Mouse (Mus musculus): ENCODE measurements around the gene BC030867. TPM values are rescaled to one million over a fixed set of nuclear protein-coding genes. Genes with fewer than 3 reads are reported as not detected.

The BC030867 gene
- total and polyA plus RNA-seq, 2 experiments from 2014 or later: 2.2 to 3.9 TPM

DNA sequence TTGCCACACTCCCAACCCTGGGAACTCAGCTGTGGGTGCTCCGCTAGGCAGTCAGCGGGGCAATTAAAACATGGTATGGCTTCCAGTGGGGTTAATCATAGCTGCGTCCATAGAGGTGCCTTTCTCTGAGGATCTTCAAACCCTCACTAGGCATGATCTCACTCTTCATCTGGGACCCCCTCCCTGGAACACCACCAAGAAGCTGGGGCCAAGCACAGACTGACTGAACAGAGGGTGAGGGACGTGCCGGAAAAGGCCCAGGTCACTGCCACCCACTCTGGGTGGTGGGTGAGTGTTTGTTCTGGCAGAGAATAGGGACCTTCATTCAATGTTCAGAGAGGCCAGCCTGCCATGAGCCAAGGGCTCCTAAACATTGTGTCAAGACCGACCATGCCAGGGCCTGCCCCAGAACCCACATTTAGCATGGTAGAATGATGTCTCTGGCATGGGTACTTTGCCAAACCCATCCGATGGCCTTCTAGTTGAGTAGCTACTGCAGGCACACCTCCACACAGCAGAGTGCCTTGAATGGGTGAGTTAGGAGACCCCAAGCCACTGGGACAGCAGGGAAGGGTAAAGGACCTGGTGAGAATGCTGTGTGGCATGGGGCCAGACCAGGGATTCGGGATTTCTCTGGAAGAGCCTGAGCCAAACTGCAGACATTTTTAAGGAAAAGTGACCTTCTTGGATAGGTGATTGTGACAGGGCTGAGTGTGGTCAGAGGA lies 18.1 kb downstream of the BC030867 start:
- no peak overlapping the region for H3K4me2 ChIP-seq (ENCODE audit: low read depth, low read length)
- 85% methylated on average over 8 of the region's 8 CpGs for WGBS
- H3K4me3 ChIP-seq (ENCODE audit: low read depth, low read length): no peak overlapping the region
- H3K4me1 ChIP-seq (ENCODE audit: control insufficient read depth, insufficient read depth): no peaks in the 10 kb centered on the region
- H3K27me3 ChIP-seq (ENCODE audit: control insufficient read depth, insufficient read depth, low read length): no peaks in the 10 kb centered on the region
- no peak for TF ChIP-seq CTCF (IDR thresholded peaks at IDR 0.05; ENCODE audit: low read depth)
- no peak for TF ChIP-seq EP300 (IDR thresholded peaks at IDR 0.05; ENCODE audit: low read depth)
- H3K36me3 ChIP-seq (replicated peaks; ENCODE audit: control insufficient read depth, insufficient read depth, low read length): peaks cover 6% of the 10 kb centered on the region; the same call in 1 of the 2 replicates
- no peak overlapping the region for H3K9ac ChIP-seq (replicated peaks; ENCODE audit: low read depth, low read length)
- no peak overlapping the region for H3K27ac ChIP-seq (ENCODE audit: low read depth)
- ATAC-seq (ENCODE audit: insufficient read depth, low read depth) (no peak), DNase-seq (ENCODE audit: low spot score) (no peak)
- H3K9me3 ChIP-seq (replicated peaks; ENCODE audit: control insufficient read depth, low read length): no peaks in the 10 kb centered on the region

- no peak overlapping the region for H3K9ac ChIP-seq (replicated peaks; ENCODE audit: low read depth, low read length)
- no peak overlapping the region for H3K4me2 ChIP-seq (ENCODE audit: low read depth, low read length)
- no peaks in the 10 kb centered on the region for H3K27me3 ChIP-seq (ENCODE audit: control insufficient read depth, insufficient read depth, low read length)
- DNase-seq (ENCODE audit: low spot score): peak; percentile 84
- no peaks in the 10 kb centered on the region for H3K36me3 ChIP-seq (replicated peaks; ENCODE audit: control insufficient read depth, insufficient read depth, low read length)
- no peak overlapping the region for H3K4me3 ChIP-seq (ENCODE audit: low read depth, low read length)
- WGBS: 3% methylated on average over 11 of the region's 11 CpGs
- ATAC-seq (ENCODE audit: insufficient read depth, low read depth): peak; percentile 77
- no peaks in the 10 kb centered on the region for H3K9me3 ChIP-seq (replicated peaks; ENCODE audit: control insufficient read depth, low read length)
- TF ChIP-seq CTCF (IDR thresholded peaks at IDR 0.05; ENCODE audit: low read depth) (peak; percentile 81), EP300 (IDR thresholded peaks at IDR 0.05; ENCODE audit: low read depth) (no peak)
- H3K4me1 ChIP-seq (ENCODE audit: control insufficient read depth, insufficient read depth): no peaks in the 10 kb centered on the region
- no peak overlapping the region for H3K27ac ChIP-seq (ENCODE audit: low read depth)
Observed at GRCm38 (mm10) chr11:102267480-102267879, 18.8 kb downstream of the BC030867 start.

DNA sequence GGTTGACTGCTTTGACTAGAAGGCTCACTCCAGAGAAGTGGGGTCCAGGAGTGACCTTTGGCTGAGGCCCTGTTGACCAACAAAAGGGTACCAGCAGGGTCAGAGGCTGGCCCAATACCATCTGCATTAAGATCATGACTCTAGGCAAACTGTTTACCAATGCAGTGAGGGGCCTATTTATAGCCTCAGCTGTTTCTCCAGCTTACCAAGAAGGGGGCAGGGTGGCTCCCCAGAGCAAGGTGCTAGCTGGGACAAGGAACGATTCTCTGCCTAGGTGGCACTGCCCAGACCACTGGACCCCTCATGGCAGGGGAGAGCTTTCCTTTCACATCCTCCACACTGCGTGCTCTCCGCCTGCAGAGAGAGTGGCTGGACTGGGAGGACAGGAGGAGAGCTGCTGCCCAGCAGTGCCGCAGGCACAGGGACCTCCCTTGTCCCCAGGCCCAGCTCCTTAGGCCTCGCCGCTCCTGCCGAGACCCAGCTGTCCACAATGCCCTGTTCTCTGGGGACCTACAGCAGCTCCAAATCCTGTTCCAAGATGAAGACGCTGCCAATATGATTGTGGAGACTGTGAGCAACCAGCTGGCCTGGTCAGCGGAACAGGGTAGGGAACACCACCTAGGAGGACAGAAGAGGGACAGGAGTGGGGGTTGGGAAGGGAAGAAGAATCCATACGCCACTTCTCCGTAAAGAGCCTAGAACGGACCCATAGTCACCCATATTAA lies 20.0 kb downstream of the BC030867 start, which contains the start of gene Asb16:
Gene Asb16 (plus strand): TSS at position 224 of the 725 bp plus-strand sequence.
- no peak within 1 kb of the TSS for H3K4me2 ChIP-seq (ENCODE audit: low read depth, low read length)
- 73% methylated on average over 12 of the region's 12 CpGs for WGBS

GRCm38 (mm10) chr11:102276411-102276915 lies 27.8 kb downstream of the BC030867 start:
- 2% methylated on average over 33 of the region's 33 CpGs for WGBS
- peak; percentile 19 for DNase-seq (ENCODE audit: low spot score)

More for the DNA sequence above, 20.0 kb downstream of the BC030867 start, which contains the start of gene Asb16:
- Histone ChIP-seq H3K36me3 (replicated peaks; ENCODE audit: control insufficient read depth, insufficient read depth, low read length) (no peaks in the 10 kb centered on the region), H3K27ac (ENCODE audit: low read depth) (no peak within 1 kb of the TSS), H3K9me3 (replicated peaks; ENCODE audit: control insufficient read depth, low read length) (no peaks in the 10 kb centered on the region), H3K4me1 (ENCODE audit: control insufficient read depth, insufficient read depth) (no peaks in the 10 kb centered on the region), H3K9ac (replicated peaks; ENCODE audit: low read depth, low read length) (no peak within 1 kb of the TSS), H3K27me3 (ENCODE audit: control insufficient read depth, insufficient read depth, low read length) (no peaks in the 10 kb centered on the region), H3K4me3 (ENCODE audit: low read depth, low read length) (no peak within 1 kb of the TSS)
- DNase-seq (ENCODE audit: low spot score): no peak
- ATAC-seq (ENCODE audit: insufficient read depth, low read depth): no peak
- TF ChIP-seq EP300 (IDR thresholded peaks at IDR 0.05; ENCODE audit: low read depth): no peak
- no peak for TF ChIP-seq CTCF (IDR thresholded peaks at IDR 0.05; ENCODE audit: low read depth)

GRCm38 (mm10) chr11:102277754-102278153 lies 29.1 kb downstream of the BC030867 start:
- Histone ChIP-seq H3K27me3 (ENCODE audit: control insufficient read depth, insufficient read depth, low read length) (peaks cover 8% of the 10 kb centered on the region; the same call in 1 of the 2 replicates), H3K4me2 (ENCODE audit: low read depth, low read length) (no peak overlapping the region), H3K9ac (replicated peaks; ENCODE audit: low read depth, low read length) (no peak overlapping the region), H3K4me1 (ENCODE audit: control insufficient read depth, insufficient read depth) (no peaks in the 10 kb centered on the region), H3K27ac (ENCODE audit: low read depth) (no peak overlapping the region), H3K36me3 (replicated peaks; ENCODE audit: control insufficient read depth, insufficient read depth, low read length) (no peaks in the 10 kb centered on the region), H3K9me3 (replicated peaks; ENCODE audit: control insufficient read depth, low read length) (no peaks in the 10 kb centered on the region), H3K4me3 (ENCODE audit: low read depth, low read length) (no peak overlapping the region)
- no peak for DNase-seq (ENCODE audit: low spot score)
- WGBS: 73% methylated on average over 9 of the region's 12 CpGs
- ATAC-seq (ENCODE audit: insufficient read depth, low read depth): no peak
- TF ChIP-seq EP300 (IDR thresholded peaks at IDR 0.05; ENCODE audit: low read depth): no peak
- TF ChIP-seq CTCF (IDR thresholded peaks at IDR 0.05; ENCODE audit: low read depth): no peak

More at GRCm38 (mm10) chr11:102276411-102276915, 27.8 kb downstream of the BC030867 start:
- no peak for TF ChIP-seq EP300 (IDR thresholded peaks at IDR 0.05; ENCODE audit: low read depth)
- no peak for TF ChIP-seq CTCF (IDR thresholded peaks at IDR 0.05; ENCODE audit: low read depth)
- Histone ChIP-seq H3K9ac (replicated peaks; ENCODE audit: low read depth, low read length) (peak overlapping the region; percentile 34; the same call in 1 of the 2 replicates), H3K27ac (ENCODE audit: low read depth) (no peak overlapping the region), H3K36me3 (replicated peaks; ENCODE audit: control insufficient read depth, insufficient read depth, low read length) (no peaks in the 10 kb centered on the region), H3K4me3 (ENCODE audit: low read depth, low read length) (peak overlapping the region; percentile 29), H3K9me3 (replicated peaks; ENCODE audit: control insufficient read depth, low read length) (no peaks in the 10 kb centered on the region), H3K4me1 (ENCODE audit: control insufficient read depth, insufficient read depth) (no peaks in the 10 kb centered on the region), H3K27me3 (ENCODE audit: control insufficient read depth, insufficient read depth, low read length) (peaks cover 8% of the 10 kb centered on the region; the same call in 1 of the 2 replicates), H3K4me2 (ENCODE audit: low read depth, low read length) (peak overlapping the region; percentile 59)
- peak; percentile 72 for ATAC-seq (ENCODE audit: insufficient read depth, low read depth)
